Mouse (Mus musculus) liver, embryonic 14.5 days (tissue): Measurements from ENCODE around the gene Cap1. TPM values are rescaled to one million over a fixed set of nuclear protein-coding genes. Genes with fewer than 3 reads are reported as not detected.

Source experiments
- ATAC-seq: fragments of 200-750 bp; cut with Nextera tagmentation; 2 replicates; pipeline ENCODE4 v1.8.0; 2017; ENCODE audit warnings: moderate number of reproducible peaks, mild to moderate bottlenecking, moderate library complexity; ENCODE audit not compliant: insufficient read depth
- DNase-seq, 3 experiments: peaks; one replicate each; pipeline ENCODE4 v3.0.0-alpha.2; 2012 to 2013; ENCODE audit warnings: low read depth in 3 of 3, low spot score in 3 of 3
- H3K27ac ChIP-seq: fragments of 300-500 bp; sonication (generic); 2 replicates; pipeline ENCODE4 v1.5.1; 2014; ENCODE audit warnings: moderate library complexity, mild to moderate bottlenecking, control low read depth, inconsistent platforms
- H3K27me3 ChIP-seq: fragments of 300-500 bp; sonication (generic); 2 replicates; pipeline ENCODE4 v1.6.1; 2014; ENCODE audit warnings: mild to moderate bottlenecking, low read length, moderate library complexity; ENCODE audit not compliant: control insufficient read depth, insufficient read depth
- H3K36me3 ChIP-seq: fragments of 300-500 bp; sonication (generic); replicated peaks from 2 replicates; pipeline ENCODE4 v1.6.1; 2014; ENCODE audit warnings: low read depth; ENCODE audit not compliant: control insufficient read depth, insufficient read depth
- H3K4me1 ChIP-seq, 2 experiments: fragments of 200-500 bp in 1 of 2; fragments of 300-500 bp in 1 of 2; sonication (generic) in 1 of 2; replicated peaks; 2 replicates each; pipeline ENCODE4 v1.6.1; 2012 to 2014; ENCODE audit warnings: antibody characterized with exemption in 1 of 2, inconsistent platforms in 1 of 2, low read length in 1 of 2; ENCODE audit not compliant: control insufficient read depth in 2 of 2, insufficient read depth in 2 of 2
- H3K4me2 ChIP-seq: fragments of 300-500 bp; sonication (generic); 2 replicates; pipeline ENCODE4 v1.6.1; 2014; ENCODE audit warnings: low read depth, mild to moderate bottlenecking, control low read depth, moderate library complexity
- H3K4me3 ChIP-seq, 2 experiments: fragments of 200-500 bp in 1 of 2; fragments of 300-500 bp in 1 of 2; sonication (generic) in 1 of 2; 2 replicates each; pipeline ENCODE4 v1.5.1; 2012 to 2014; ENCODE audit warnings: low read depth in 2 of 2, low read length in 2 of 2, mild to moderate bottlenecking in 2 of 2, control low read depth in 1 of 2, inconsistent platforms in 1 of 2, moderate library complexity in 1 of 2; ENCODE audit not compliant: insufficient read depth in 1 of 2
- H3K9ac ChIP-seq: fragments of 300-500 bp; sonication (generic); replicated peaks from 2 replicates; pipeline ENCODE4 v1.6.1; 2014; ENCODE audit warnings: mild to moderate bottlenecking, control low read depth, moderate library complexity
- H3K9me3 ChIP-seq: fragments of 300-500 bp; sonication (generic); 2 replicates; pipeline ENCODE4 v1.6.1; 2016; ENCODE audit warnings: low read length, mixed read lengths; ENCODE audit not compliant: control insufficient read depth
- CTCF ChIP-seq: IDR thresholded peaks from 2 replicates; pipeline ENCODE4 v1.5.1; 2016; ENCODE audit warnings: antibody characterized with exemption, low read depth, control low read depth
- EP300 ChIP-seq: IDR thresholded peaks from 2 replicates; pipeline ENCODE4 v1.6.1; 2016; ENCODE audit warnings: antibody characterized with exemption, low read depth
- WGBS: fragments of 180-500 bp; shearing (Covaris S2); extraction: QIAGEN DNeasy Blood & Tissue Kit; methylation state at CpG from one replicate; pipeline ENCODE4 v1.1.7; 2014; ENCODE audit not compliant: insufficient replicate concordance; 5-methylcytosine and 5-hydroxymethylcytosine counted together
- polyA plus RNA-seq, 2 experiments: library from polyadenylated mRNA; depleted of rRNA in 1 of 2; stranded (reverse) in 1 of 2; unstranded in 1 of 2; fragments of >200 nt; fragmentation: Nextera tagmentation in 1 of 2; extraction: Ambion mirVana in 1 of 2; gene quantifications; 2 replicates each; pipeline versions ENCODE4 v1.2.1 to v1.2.3; 2012 to 2014

The Cap1 gene
- polyA plus RNA-seq, 2 experiments = 26.8 to 28.3 TPM

- peak in 2 of 3 experiments; percentile 41 for DNase-seq
- H3K36me3 ChIP-seq = peaks cover 24% of the 10 kb centered on the region
- peak overlapping the region; percentile 47 for H3K4me2 ChIP-seq
- no peak overlapping the region for H3K9ac ChIP-seq
- no peaks in the 10 kb centered on the region for H3K27me3 ChIP-seq
- no peak overlapping the region for H3K4me3 ChIP-seq
- H3K27ac ChIP-seq = peak overlapping the region; percentile 27; the same call in 1 of the 2 replicates
- 11% methylated on average over 5 of the region's 5 CpGs for WGBS
- peaks cover 19 to 20% of the 10 kb centered on the region in 2 experiments for H3K4me1 ChIP-seq
- TF ChIP-seq CTCF = no peak
- TF ChIP-seq EP300 = peak; percentile 44; the same call in 1 of the 2 replicates
- no peaks in the 10 kb centered on the region for H3K9me3 ChIP-seq
- ATAC-seq = peak; percentile 82
Observed at GRCm38 (mm10) chr4:122873003-122873402, 12.9 kb downstream of the Cap1 start.

- Histone ChIP-seq H3K4me1 (peaks cover 19 to 20% of the 10 kb centered on the region in 2 experiments), H3K27ac (no peak overlapping the region), H3K4me3 (no peak overlapping the region), H3K27me3 (no peaks in the 10 kb centered on the region), H3K4me2 (peak overlapping the region; percentile 28; the same call in 1 of the 2 replicates), H3K9ac (no peak overlapping the region), H3K36me3 (peaks cover 27% of the 10 kb centered on the region), H3K9me3 (no peaks in the 10 kb centered on the region)
- TF ChIP-seq EP300 (no peak), CTCF (no peak)
- WGBS = 18% methylated on average over 2 of the region's 2 CpGs
- ATAC-seq = no peak
- DNase-seq = no peak
Observed at GRCm38 (mm10) chr4:122871989-122872388, 13.9 kb downstream of the Cap1 start.

GRCm38 (mm10) chr4:122871269-122871668 is 14.6 kb downstream of the Cap1 start:
- Histone ChIP-seq H3K4me2 (no peak overlapping the region), H3K27me3 (no peaks in the 10 kb centered on the region), H3K4me1 (peaks cover 19 to 20% of the 10 kb centered on the region in 2 experiments), H3K9ac (no peak overlapping the region), H3K36me3 (peaks cover 33% of the 10 kb centered on the region), H3K27ac (no peak overlapping the region), H3K9me3 (no peaks in the 10 kb centered on the region), H3K4me3 (no peak overlapping the region)
- ATAC-seq = no peak
- TF ChIP-seq EP300 (no peak), CTCF (no peak)
- no peak for DNase-seq
- 72% methylated on average over 11 of the region's 11 CpGs for WGBS

- TF ChIP-seq CTCF = no peak
- TF ChIP-seq EP300 = no peak
Observed at GRCm38 (mm10) chr4:122870741-122871140, 15.1 kb downstream of the Cap1 start.

GRCm38 (mm10) chr4:122870027-122870426 is 15.8 kb downstream of the Cap1 start:
- no peak for DNase-seq
- ATAC-seq = no peak
- Histone ChIP-seq H3K27ac (no peak overlapping the region), H3K9me3 (no peaks in the 10 kb centered on the region), H3K27me3 (no peaks in the 10 kb centered on the region), H3K4me1 (peaks cover 16 to 20% of the 10 kb centered on the region in 2 experiments), H3K4me2 (no peak overlapping the region), H3K4me3 (no peak overlapping the region), H3K36me3 (peaks cover 45% of the 10 kb centered on the region), H3K9ac (no peak overlapping the region)
- peak; percentile 62 for TF ChIP-seq CTCF
- TF ChIP-seq EP300 = no peak

More at GRCm38 (mm10) chr4:122870741-122871140, 15.1 kb downstream of the Cap1 start:
- peaks cover 19 to 20% of the 10 kb centered on the region in 2 experiments for H3K4me1 ChIP-seq
- H3K9ac ChIP-seq = no peak overlapping the region
- H3K4me3 ChIP-seq = no peak overlapping the region
- H3K27me3 ChIP-seq = no peaks in the 10 kb centered on the region
- peaks cover 38% of the 10 kb centered on the region for H3K36me3 ChIP-seq
- H3K4me2 ChIP-seq = no peak overlapping the region
- no peaks in the 10 kb centered on the region for H3K9me3 ChIP-seq
- no peak overlapping the region for H3K27ac ChIP-seq
- ATAC-seq (no peak), DNase-seq (no peak)
- 70% methylated on average over 5 of the region's 5 CpGs for WGBS
